Mouse (Mus musculus): Measurements from ENCODE around the gene Hs3st3b1.

GRCm38 (mm10) chr11:63926901-63927300, 4.8 kb upstream of the Hs3st3b1 start:
- TF ChIP-seq MAX (IDR thresholded peaks at IDR 0.05; ENCODE audit: low read depth) = no peak
- TF ChIP-seq TCF12 (IDR thresholded peaks at IDR 0.05; ENCODE audit: insufficient read depth, poor library complexity, severe bottlenecking) = no peak
- no peak for TF ChIP-seq USF1 (IDR thresholded peaks at IDR 0.05; ENCODE audit: low read depth)
- no peak for TF ChIP-seq POLR2A (IDR thresholded peaks at IDR 0.05; ENCODE audit: insufficient read length, low read depth)
- no peak for TF ChIP-seq CEBPB (IDR thresholded peaks at IDR 0.05; ENCODE audit: insufficient read depth, poor library complexity, severe bottlenecking)
- TF ChIP-seq TCF3 (IDR thresholded peaks at IDR 0.05; ENCODE audit: insufficient read length, low read depth) = no peak
- no peak for TF ChIP-seq POLR2AphosphoS2 (IDR thresholded peaks at IDR 0.05; ENCODE audit: insufficient read length, low read depth)
